Mouse (Mus musculus) embryonic facial prominence, embryonic 14.5 days (tissue): ENCODE results near the gene Slc39a11. TPM values are rescaled to one million over a fixed set of nuclear protein-coding genes. Genes with fewer than 3 reads are reported as not detected.

Experiments used
- ATAC-seq: fragments of 200-750 bp; cut with Nextera tagmentation; 2 replicates; pipeline ENCODE4 v1.8.0; 2017; ENCODE audit warnings: low read depth, moderate number of reproducible peaks, moderate TSS enrichment
- DNase-seq: peaks from one replicate; pipeline ENCODE4 v3.0.0-alpha.2; 2015; ENCODE audit warnings: low spot score
- H3K27ac ChIP-seq: fragments of 300-500 bp; sonication (generic); replicated peaks from 2 replicates; pipeline ENCODE4 v1.5.1; 2014; ENCODE audit warnings: low read depth, mild to moderate bottlenecking, low read length, moderate library complexity
- H3K27me3 ChIP-seq: fragments of 300-500 bp; sonication (generic); replicated peaks from 2 replicates; pipeline ENCODE4 v1.6.1; 2014; ENCODE audit warnings: low read length; ENCODE audit not compliant: control insufficient read depth, insufficient read depth
- H3K36me3 ChIP-seq: fragments of 300-500 bp; sonication (generic); 2 replicates; pipeline ENCODE4 v1.6.1; 2014; ENCODE audit warnings: low read length, mixed read lengths; ENCODE audit not compliant: control insufficient read depth, insufficient read depth
- H3K4me1 ChIP-seq: fragments of 300-500 bp; sonication (generic); 2 replicates; pipeline ENCODE4 v1.6.1; 2014; ENCODE audit warnings: antibody characterized with exemption, low read length; ENCODE audit not compliant: control insufficient read depth, insufficient read depth
- H3K4me2 ChIP-seq: fragments of 300-500 bp; sonication (generic); 2 replicates; pipeline ENCODE4 v1.6.1; 2014; ENCODE audit warnings: low read depth, mild to moderate bottlenecking, low read length, moderate library complexity, mixed read lengths
- H3K4me3 ChIP-seq: fragments of 300-500 bp; sonication (generic); 2 replicates; pipeline ENCODE4 v1.5.1; 2014; ENCODE audit warnings: low read depth, mild to moderate bottlenecking, low read length
- H3K9ac ChIP-seq: fragments of 300-500 bp; sonication (generic); 2 replicates; pipeline ENCODE4 v1.6.1; 2014; ENCODE audit warnings: low read depth, mild to moderate bottlenecking, low read length, moderate library complexity, mixed read lengths
- H3K9me3 ChIP-seq: fragments of 300-500 bp; sonication (generic); 2 replicates; pipeline ENCODE4 v1.6.1; 2016; ENCODE audit warnings: low read length; ENCODE audit not compliant: control insufficient read depth
- WGBS: fragments of 180-500 bp; shearing (Covaris S2); extraction: QIAGEN DNeasy Blood & Tissue Kit; methylation state at CpG from one replicate; pipeline ENCODE4 v1.1.7; 2014; 5-methylcytosine and 5-hydroxymethylcytosine counted together
- polyA plus RNA-seq: library from polyadenylated mRNA; unstranded; fragments of >200 nt; fragmentation: Nextera tagmentation; extraction: Ambion mirVana; gene quantifications from 2 replicates; pipeline ENCODE4 v1.2.1, GENCODE M21; 2014

Gene Slc39a11
- polyA plus RNA-seq, 1 experiment from 2014 or later, result 23.6 TPM

GRCm38 (mm10) chr11:113225748-113226147 is 424.1 kb downstream of the Slc39a11 start:
- Histone ChIP-seq H3K4me3 (no peak overlapping the region), H3K27ac (no peak overlapping the region), H3K36me3 (no peaks in the 10 kb centered on the region), H3K27me3 (no peaks in the 10 kb centered on the region), H3K4me1 (0 out of 2 replicates have a peak, but pooled peaks cover 12% of the 10 kb centered on the region), H3K9ac (no peak overlapping the region), H3K4me2 (no peak overlapping the region), H3K9me3 (no peaks in the 10 kb centered on the region)
- DNase-seq (no peak), ATAC-seq (no peak)
- WGBS, result 60% methylated on average over 3 of the region's 3 CpGs

GRCm38 (mm10) chr11:113223756-113224323 is 426.0 kb downstream of the Slc39a11 start:
- Histone ChIP-seq H3K4me2 (no peak overlapping the region), H3K36me3 (no peaks in the 10 kb centered on the region), H3K27me3 (no peaks in the 10 kb centered on the region), H3K4me1 (peaks cover 17% of the 10 kb centered on the region; the same call in 1 of the 2 replicates), H3K4me3 (no peak overlapping the region), H3K9ac (no peak overlapping the region), H3K9me3 (no peaks in the 10 kb centered on the region), H3K27ac (no peak overlapping the region)
- WGBS, result 67% methylated on average over 4 of the region's 4 CpGs
- DNase-seq (no peak), ATAC-seq (no peak)

GRCm38 (mm10) chr11:113221267-113222195 is 428.3 kb downstream of the Slc39a11 start:
- no peaks in the 10 kb centered on the region for H3K36me3 ChIP-seq
- no peak overlapping the region for H3K9ac ChIP-seq

DNA sequence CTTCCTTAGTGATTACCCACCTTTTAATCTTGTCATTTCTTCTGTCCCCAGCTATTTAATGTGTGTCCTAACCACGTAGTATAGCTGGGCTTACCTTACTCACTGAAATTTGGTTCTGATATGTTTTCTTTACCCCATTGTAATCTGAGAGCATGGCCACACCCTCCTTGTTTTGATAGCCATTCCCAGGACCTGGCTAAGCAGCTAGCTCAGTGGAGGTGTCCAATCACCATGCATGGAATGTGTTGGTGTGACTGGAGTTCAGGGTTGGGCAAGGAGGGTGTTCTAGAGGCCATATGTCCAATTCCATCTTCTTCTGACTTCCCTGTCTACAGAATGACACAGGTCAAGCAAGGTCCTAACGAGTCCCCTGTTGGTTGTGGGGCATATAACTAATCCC is 429.2 kb downstream of the Slc39a11 start:
- peak overlapping the region; percentile 67; the same call in 1 of the 2 replicates for H3K27ac ChIP-seq

More at GRCm38 (mm10) chr11:113221267-113222195, 428.3 kb downstream of the Slc39a11 start:
- DNase-seq, result peak; percentile 85
- 16% methylated on average over 18 of the region's 18 CpGs for WGBS
- Histone ChIP-seq H3K27ac (peak overlapping the region; percentile 67; the same call in 1 of the 2 replicates), H3K4me3 (no peak overlapping the region), H3K9me3 (no peaks in the 10 kb centered on the region), H3K27me3 (no peaks in the 10 kb centered on the region), H3K4me1 (peaks cover 17% of the 10 kb centered on the region; the same call in 1 of the 2 replicates), H3K4me2 (0 out of 2 replicates have a peak overlapping the region, but pooled peaks have one; percentile 8)
- peak; percentile 82 for ATAC-seq

DNA sequence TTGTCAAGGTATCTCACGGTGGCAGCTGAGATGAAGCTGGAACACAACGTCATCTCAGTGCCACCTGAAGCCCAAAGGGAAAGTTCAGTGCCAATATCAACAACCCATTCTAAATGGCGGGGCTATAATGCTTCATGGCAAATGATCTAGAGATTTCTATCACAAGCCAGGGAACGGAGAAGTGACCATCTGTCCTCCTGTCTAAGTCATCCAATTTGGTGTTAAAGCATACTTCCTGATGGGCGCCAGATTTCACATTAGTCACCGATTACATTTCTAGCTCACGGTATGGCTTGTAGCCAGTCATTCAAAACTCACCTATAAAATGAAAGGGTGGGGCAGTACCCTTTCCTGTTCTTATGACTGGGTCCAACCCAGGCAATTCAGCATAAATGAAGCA is 435.1 kb downstream of the Slc39a11 start:
- Histone ChIP-seq H3K36me3 (no peaks in the 10 kb centered on the region), H3K4me2 (no peak overlapping the region), H3K4me1 (no peaks in the 10 kb centered on the region), H3K9ac (no peak overlapping the region), H3K4me3 (no peak overlapping the region), H3K27me3 (no peaks in the 10 kb centered on the region), H3K27ac (no peak overlapping the region), H3K9me3 (no peaks in the 10 kb centered on the region)
- ATAC-seq, result no peak
- no peak for DNase-seq
- 78% methylated on average over 7 of the region's 7 CpGs for WGBS

More for the DNA sequence above, 429.2 kb downstream of the Slc39a11 start:
- H3K9me3 ChIP-seq, result no peaks in the 10 kb centered on the region
- no peak overlapping the region for H3K9ac ChIP-seq
- H3K4me3 ChIP-seq, result no peak overlapping the region
- DNase-seq, result no peak
- no peak for ATAC-seq
- H3K27me3 ChIP-seq, result no peaks in the 10 kb centered on the region
- WGBS, result 67% methylated on average over 2 of the region's 2 CpGs
- no peak overlapping the region for H3K4me2 ChIP-seq
- peaks cover 17% of the 10 kb centered on the region; the same call in 1 of the 2 replicates for H3K4me1 ChIP-seq
- H3K36me3 ChIP-seq, result no peaks in the 10 kb centered on the region

DNA sequence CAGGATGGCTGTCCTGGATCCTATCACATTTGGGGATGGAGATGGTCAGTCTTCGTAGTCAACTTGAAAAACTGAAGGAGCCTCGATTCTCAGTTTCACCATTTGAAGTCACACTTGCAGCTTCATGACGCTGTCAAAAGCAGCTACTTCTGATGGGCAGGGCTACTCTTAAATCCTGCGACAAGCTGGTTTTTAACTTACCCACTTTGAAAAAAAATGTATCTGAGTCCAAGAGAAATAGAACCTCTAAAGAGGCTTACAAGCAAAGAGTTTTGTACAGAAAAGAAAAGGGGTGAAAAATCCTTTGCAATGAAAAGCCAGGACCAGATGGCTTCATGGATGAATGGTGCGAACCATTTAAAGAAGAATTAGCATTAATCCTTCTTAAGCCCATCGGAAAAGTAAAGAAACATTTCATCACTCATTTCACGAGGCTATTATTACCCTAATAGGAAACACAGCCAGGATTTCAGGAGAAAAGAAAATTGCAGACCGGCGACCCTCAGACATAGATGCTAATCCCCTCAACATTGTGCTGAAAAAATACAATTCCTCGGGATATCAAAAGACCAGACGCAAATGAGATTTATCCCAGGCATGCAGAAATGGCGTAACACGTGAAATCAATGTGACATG is 437.4 kb downstream of the Slc39a11 start:
- 52% methylated on average over 13 of the region's 13 CpGs for WGBS
- Histone ChIP-seq H3K27ac (no peak overlapping the region), H3K9ac (no peak overlapping the region), H3K4me2 (no peak overlapping the region), H3K27me3 (no peaks in the 10 kb centered on the region), H3K4me1 (no peaks in the 10 kb centered on the region), H3K36me3 (no peaks in the 10 kb centered on the region), H3K4me3 (no peak overlapping the region), H3K9me3 (no peaks in the 10 kb centered on the region)
- peak; percentile 40 for DNase-seq
- peak; percentile 60 for ATAC-seq

- Histone ChIP-seq H3K4me3 (no peak overlapping the region), H3K9ac (no peak overlapping the region), H3K36me3 (no peaks in the 10 kb centered on the region), H3K9me3 (no peaks in the 10 kb centered on the region), H3K27ac (no peak overlapping the region), H3K4me1 (no peaks in the 10 kb centered on the region), H3K27me3 (no peaks in the 10 kb centered on the region), H3K4me2 (no peak overlapping the region)
- ATAC-seq, result no peak
- no peak for DNase-seq
- 73% methylated on average over 16 of the region's 16 CpGs for WGBS
Measured at GRCm38 (mm10) chr11:113209220-113209878, 440.5 kb downstream of the Slc39a11 start.

GRCm38 (mm10) chr11:113208521-113209072 is 441.3 kb downstream of the Slc39a11 start:
- WGBS, result 70% methylated on average over 18 of the region's 18 CpGs
- Histone ChIP-seq H3K36me3 (no peaks in the 10 kb centered on the region), H3K9ac (no peak overlapping the region), H3K4me2 (no peak overlapping the region), H3K4me1 (no peaks in the 10 kb centered on the region), H3K4me3 (no peak overlapping the region), H3K27me3 (no peaks in the 10 kb centered on the region), H3K27ac (no peak overlapping the region), H3K9me3 (no peaks in the 10 kb centered on the region)
- DNase-seq (no peak), ATAC-seq (peak; percentile 65; the same call in 1 of the 2 replicates)
